Mouse (Mus musculus) CH12.LX (cell line): ENCODE data around the gene Sept3. TPM values are rescaled to one million over a fixed set of nuclear protein-coding genes. Genes with fewer than 3 reads are reported as not detected.
"Not testable (repeated sequence)": the region's sequence is repeated elsewhere in the genome, so short reads cannot be mapped to it uniquely, and the experiment has no call there.

Source experiments
- DNase-seq: peaks from one replicate; pipeline ENCODE4 v3.0.0-alpha.2; 2013; ENCODE audit errors: extremely low read depth
- H3K27ac ChIP-seq: 2 replicates; pipeline ENCODE4 v1.5.1; 2012; ENCODE audit warnings: low read depth, mild to moderate bottlenecking, control low read depth, moderate library complexity; ENCODE audit not compliant: insufficient read depth
- H3K27me3 ChIP-seq: replicated peaks from 2 replicates; pipeline ENCODE3; 2012; ENCODE audit warnings: inconsistent platforms
- H3K36me3 ChIP-seq, 2 experiments: replicated peaks in 1 of 2; 2 replicates each; pipeline versions ENCODE3 to v1.6.1; 2012; ENCODE audit warnings: inconsistent platforms in 1 of 2, low read length in 1 of 2, mild to moderate bottlenecking in 1 of 2, mixed read lengths in 1 of 2, moderate library complexity in 1 of 2; ENCODE audit not compliant: control insufficient read depth in 1 of 2, insufficient read depth in 1 of 2
- H3K4me1 ChIP-seq, 2 experiments: 2 replicates each; pipeline ENCODE4 v1.6.1; 2012; ENCODE audit warnings: inconsistent platforms in 1 of 2, moderate library complexity in 1 of 2; ENCODE audit not compliant: insufficient read depth in 2 of 2, control insufficient read depth in 1 of 2
- H3K4me2 ChIP-seq: 2 replicates; pipeline ENCODE4 v1.6.1; 2012; ENCODE audit warnings: low read depth, mild to moderate bottlenecking, control low read depth; ENCODE audit not compliant: poor library complexity, insufficient read depth, severe bottlenecking
- H3K4me3 ChIP-seq, 3 experiments: fragments of 150-350 bp in 1 of 3; sonication (generic) in 1 of 3; replicated peaks in 1 of 3; 2 replicates each; pipeline versions ENCODE3 to v1.5.1; 2011 to 2012; ENCODE audit warnings: low read depth in 2 of 3, low read length in 2 of 3, mild to moderate bottlenecking in 2 of 3, moderate library complexity in 2 of 3, control low read depth in 1 of 3, improper control_type of control experiment in 1 of 3, inconsistent platforms in 1 of 3, mixed read lengths in 1 of 3; ENCODE audit not compliant: poor library complexity in 1 of 3
- H3K79me2 ChIP-seq: replicated peaks from 2 replicates; pipeline ENCODE4 v1.6.1; 2012; ENCODE audit warnings: mild to moderate bottlenecking, moderate library complexity; ENCODE audit not compliant: control insufficient read depth, poor library complexity, insufficient read depth, severe bottlenecking; ENCODE audit errors: extremely low read depth
- H3K9ac ChIP-seq: 2 replicates; pipeline ENCODE4 v1.6.1; 2012; ENCODE audit warnings: low read depth, mild to moderate bottlenecking, control low read depth, moderate library complexity; ENCODE audit not compliant: insufficient read depth
- H3K9me3 ChIP-seq: replicated peaks from 2 replicates; pipeline ENCODE3; 2012; ENCODE audit warnings: low read length, inconsistent platforms, mixed read lengths
- BHLHE40 ChIP-seq: IDR thresholded peaks from 2 replicates; pipeline ENCODE4 v1.6.1; 2011; ENCODE audit warnings: mild to moderate bottlenecking, low read depth, low read length, improper control_type of control experiment
- CHD1 ChIP-seq: IDR thresholded peaks from 2 replicates; pipeline ENCODE4 v1.6.1; 2012; ENCODE audit warnings: low read depth, low read length, improper control_type of control experiment, inconsistent platforms
- CHD2 ChIP-seq: IDR thresholded peaks from 2 replicates; pipeline ENCODE4 v1.6.1; 2011; ENCODE audit warnings: low read length, improper control_type of control experiment
- CTCF ChIP-seq, 2 experiments: IDR thresholded peaks in 1 of 2; conservative IDR thresholded peaks in 1 of 2; 2 replicates each; pipeline ENCODE4 v1.5.1; 2011 to 2012; ENCODE audit warnings: low read depth in 2 of 2, low read length in 2 of 2, improper control_type of control experiment in 1 of 2, inconsistent platforms in 1 of 2, mild to moderate bottlenecking in 1 of 2, moderate library complexity in 1 of 2
- E2F4 ChIP-seq: IDR thresholded peaks from 2 replicates; pipeline ENCODE4 v1.6.1; 2011; ENCODE audit warnings: low read depth, low read length, improper control_type of control experiment; ENCODE audit not compliant: insufficient replicate concordance
- ELF1 ChIP-seq: IDR thresholded peaks from 2 replicates; pipeline ENCODE4 v1.6.1; 2014; ENCODE audit warnings: low read depth, mild to moderate bottlenecking, inconsistent platforms, low read length, improper control_type of control experiment
- ETS1 ChIP-seq: conservative IDR thresholded peaks from 2 replicates; pipeline ENCODE4 v1.6.1; 2012; ENCODE audit warnings: low read depth, mild to moderate bottlenecking, inconsistent platforms, low read length, improper control_type of control experiment, moderate library complexity
- GABPA ChIP-seq: IDR thresholded peaks from 2 replicates; pipeline ENCODE4 v1.6.1; 2012; ENCODE audit warnings: low read depth, low read length, improper control_type of control experiment, inconsistent platforms; ENCODE audit not compliant: insufficient replicate concordance
- HCFC1 ChIP-seq: IDR thresholded peaks from 2 replicates; pipeline ENCODE4 v1.6.1; 2012; ENCODE audit warnings: low read depth, mild to moderate bottlenecking, inconsistent platforms, low read length, improper control_type of control experiment
- IRF4 ChIP-seq: IDR thresholded peaks from 2 replicates; pipeline ENCODE4 v1.6.1; 2014; ENCODE audit warnings: low read depth, mild to moderate bottlenecking, inconsistent platforms, low read length, improper control_type of control experiment
- JUN ChIP-seq: IDR thresholded peaks from 2 replicates; pipeline ENCODE4 v1.6.1; 2011; ENCODE audit warnings: low read depth, mild to moderate bottlenecking, low read length, improper control_type of control experiment, moderate library complexity; ENCODE audit not compliant: insufficient read depth
- KAT2A ChIP-seq: IDR thresholded peaks from 2 replicates; pipeline ENCODE4 v1.6.1; 2012; ENCODE audit warnings: low read length, improper control_type of control experiment, inconsistent platforms; ENCODE audit not compliant: insufficient replicate concordance
- MAFK ChIP-seq: IDR thresholded peaks from 2 replicates; pipeline ENCODE4 v1.6.1; 2011; ENCODE audit warnings: low read length, improper control_type of control experiment; ENCODE audit not compliant: insufficient replicate concordance
- MAX ChIP-seq: IDR thresholded peaks from 2 replicates; pipeline ENCODE4 v1.6.1; 2011; ENCODE audit warnings: low read length, improper control_type of control experiment
- MAZ ChIP-seq: IDR thresholded peaks from 2 replicates; pipeline ENCODE4 v1.6.1; 2012; ENCODE audit warnings: low read depth, mild to moderate bottlenecking, inconsistent platforms, low read length, improper control_type of control experiment, moderate library complexity
- MXI1 ChIP-seq: IDR thresholded peaks from 2 replicates; pipeline ENCODE4 v1.6.1; 2011; ENCODE audit warnings: mild to moderate bottlenecking, low read depth, low read length, improper control_type of control experiment
- MYC ChIP-seq: IDR thresholded peaks from 2 replicates; pipeline ENCODE4 v1.6.1; 2011; ENCODE audit warnings: low read depth, mild to moderate bottlenecking, improper control_type of control experiment, low read length
- NELFE ChIP-seq: IDR thresholded peaks from 2 replicates; pipeline ENCODE4 v1.6.1; 2011; ENCODE audit warnings: low read depth, low read length, improper control_type of control experiment
- NRF1 ChIP-seq: IDR thresholded peaks from 2 replicates; pipeline ENCODE4 v1.6.1; 2014; ENCODE audit warnings: low read depth, mild to moderate bottlenecking, inconsistent platforms, low read length, improper control_type of control experiment, moderate library complexity
- PAX5 ChIP-seq: IDR thresholded peaks from 2 replicates; pipeline ENCODE4 v1.6.1; 2012; ENCODE audit warnings: low read length, inconsistent platforms, mixed read lengths
- POLR2A ChIP-seq: IDR thresholded peaks from 2 replicates; pipeline ENCODE4 v1.6.1; 2011; ENCODE audit warnings: low read depth, mild to moderate bottlenecking, improper control_type of control experiment, low read length
- RAD21 ChIP-seq: IDR thresholded peaks from 2 replicates; pipeline ENCODE4 v1.6.1; 2011; ENCODE audit warnings: low read depth, mild to moderate bottlenecking, low read length, improper control_type of control experiment, moderate library complexity
- RCOR1 ChIP-seq: conservative IDR thresholded peaks from 2 replicates; pipeline ENCODE4 v1.6.1; 2012; ENCODE audit warnings: low read depth, mild to moderate bottlenecking, inconsistent platforms, low read length, improper control_type of control experiment
- SIN3A ChIP-seq: IDR thresholded peaks from 2 replicates; pipeline ENCODE4 v1.6.1; 2012; ENCODE audit warnings: low read length, improper control_type of control experiment, inconsistent platforms
- SMC3 ChIP-seq: IDR thresholded peaks from 2 replicates; pipeline ENCODE4 v1.6.1; 2011; ENCODE audit warnings: low read depth, low read length, improper control_type of control experiment
- TBP ChIP-seq: conservative IDR thresholded peaks from 2 replicates; pipeline ENCODE4 v1.6.1; 2011; ENCODE audit warnings: low read depth, low read length, improper control_type of control experiment
- TCF12 ChIP-seq: IDR thresholded peaks from 2 replicates; pipeline ENCODE4 v1.6.1; 2014; ENCODE audit warnings: low read depth, mild to moderate bottlenecking, inconsistent platforms, low read length, improper control_type of control experiment
- USF1 ChIP-seq: IDR thresholded peaks from 2 replicates; pipeline ENCODE4 v1.6.1; 2014; ENCODE audit warnings: low read depth, mild to moderate bottlenecking, inconsistent platforms, low read length, improper control_type of control experiment
- USF2 ChIP-seq: conservative IDR thresholded peaks from 2 replicates; pipeline ENCODE4 v1.6.1; 2011; ENCODE audit warnings: low read depth, low read length, improper control_type of control experiment
- ZC3H11A ChIP-seq: IDR thresholded peaks from 2 replicates; pipeline ENCODE4 v1.6.1; 2012; ENCODE audit warnings: low read depth, mild to moderate bottlenecking, inconsistent platforms, low read length, improper control_type of control experiment
- ZKSCAN1 ChIP-seq: IDR thresholded peaks from 2 replicates; pipeline ENCODE4 v1.6.1; 2012; ENCODE audit warnings: low read depth, inconsistent platforms, low read length, improper control_type of control experiment, borderline replicate concordance
- ZMIZ1 ChIP-seq: IDR thresholded peaks from 2 replicates; pipeline ENCODE4 v1.6.1; 2012; ENCODE audit warnings: low read depth, mild to moderate bottlenecking, inconsistent platforms, low read length, improper control_type of control experiment
- ZNF384 ChIP-seq: IDR thresholded peaks from 2 replicates; pipeline ENCODE4 v1.6.1; 2012; ENCODE audit warnings: low read depth, low read length, improper control_type of control experiment, inconsistent platforms
- dilution Hi-C: fragments of 300-500 bp; cut with MboI; formaldehyde crosslinking; loops from 2 replicates; pipeline ENCODE4 v1.14.3; 2020; ENCODE audit warnings: low sequenced_read_pairs; ENCODE audit not compliant: extremely low pct_unique_long_range_greater_than_20kb, extremely low pct_ligation_motif_present
- in situ Hi-C: fragments of 300-500 bp; cut with MboI; formaldehyde crosslinking; loops from 3 replicates; pipeline ENCODE4 v1.14.3; 2019; ENCODE audit warnings: low sequenced_read_pairs, low pct_ligation_motif_present, low pct_unique_long_range_greater_than_20kb, mixed read lengths
- polyA plus RNA-seq: library from polyadenylated mRNA; unstranded; fragments of >175 nt; gene quantifications from 2 replicates; pipeline ENCODE4 v1.2.1, GENCODE M21; 2012; ENCODE audit warnings: low read depth; ENCODE audit not compliant: insufficient read length
- total RNA-seq, 2 experiments: library from RNA; depleted of rRNA; stranded (reverse); fragments of 300-350 nt in 1 of 2; fragments of >200 nt in 1 of 2; gene quantifications; 2 replicates each; pipeline ENCODE4 v1.2.3; 2012 to 2014

Gene Sept3
- total and polyA plus RNA-seq, 3 experiments, result 0.04 to 0.07 TPM; not detected in 1

DNA sequence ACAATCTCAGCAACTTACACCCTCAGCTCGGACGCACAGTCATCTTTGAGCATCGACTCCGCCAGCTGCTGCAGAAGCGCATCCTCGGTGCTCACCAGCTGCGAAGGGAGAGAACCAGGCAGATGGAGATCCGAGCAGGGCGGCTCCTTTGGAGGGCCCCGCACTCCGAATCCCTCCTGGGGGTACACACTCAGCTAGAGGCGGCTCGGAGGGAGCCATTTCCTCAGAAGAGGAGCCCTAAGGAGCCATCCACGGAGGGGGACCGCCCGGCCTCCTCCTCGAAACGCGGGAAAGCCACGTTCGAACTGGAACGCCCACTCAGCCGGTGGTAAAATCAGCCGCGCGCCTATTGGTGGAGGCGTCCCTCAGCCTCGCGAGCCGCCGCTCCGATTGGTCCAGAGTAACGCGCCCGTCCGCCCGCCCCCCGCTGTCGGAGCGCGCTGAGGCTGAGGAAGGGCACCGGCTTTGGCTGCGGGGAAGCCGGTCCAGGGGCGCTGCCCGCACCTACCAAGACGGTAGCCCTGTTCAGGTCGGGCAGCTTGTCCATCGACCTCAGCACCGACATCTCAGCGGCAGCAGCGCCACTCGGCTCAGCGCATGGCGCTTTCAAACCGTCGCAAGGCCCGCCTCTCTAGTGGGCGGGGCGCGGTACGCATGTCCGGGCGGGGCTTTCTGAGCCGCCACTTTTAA, 30.4 kb upstream of the Sept3 start, which contains the start of gene Cenpm:
Gene Cenpm (minus strand): TSS at position 634 of the 690 bp plus-strand sequence.
- H3K27ac ChIP-seq, result peak within 1 kb of the TSS; percentile 87

DNA sequence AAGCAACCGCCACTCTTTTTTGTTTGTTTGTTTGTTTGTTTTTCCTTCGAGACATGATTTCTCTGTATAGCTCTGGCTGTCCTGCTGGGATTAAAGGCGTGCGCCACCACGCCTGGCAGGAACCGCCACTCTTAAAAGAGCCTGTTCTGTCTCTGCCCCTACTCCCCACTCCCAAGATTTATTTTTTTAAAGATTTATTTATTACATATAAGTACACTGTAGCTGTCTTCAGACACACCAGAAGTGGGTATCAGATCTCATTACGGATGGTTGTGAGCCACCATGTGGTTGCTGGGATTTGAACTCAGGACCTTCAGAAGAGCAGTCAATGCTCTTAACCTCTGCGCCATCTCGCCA, 29.9 kb upstream of the Sept3 start:
- H3K9me3 ChIP-seq, H3K27me3 ChIP-seq, dilution Hi-C loops, DNase-seq: not testable (repeated sequence)
- H3K4me1 ChIP-seq, result peaks cover 0 to 13% of the 10 kb centered on the region in 2 experiments; a peak in 3 of 4 replicates
- peak overlapping the region; percentile 41 to 94 (median 70) for H3K4me3 ChIP-seq
- peaks cover 6 to 17% of the 10 kb centered on the region in 2 experiments for H3K36me3 ChIP-seq
- 0 out of 2 replicates have a peak, but pooled peaks have one; percentile 31 for TF ChIP-seq TBP
- TF ChIP-seq, all 38 proteins: peak for 1; not testable (repeated sequence) for 37
- in situ Hi-C loops, result loop anchor here (10.0 kb wide), 1 partner anchor 180 kb away; the partner anchor contains the start of gene Mei1
- peak overlapping the region; percentile 72 for H3K9ac ChIP-seq
- peak overlapping the region; percentile 82 for H3K4me2 ChIP-seq
- H3K79me2 ChIP-seq, H3K27ac ChIP-seq: not testable (repeated sequence)

More for the DNA sequence above, 30.4 kb upstream of the Sept3 start, which contains the start of gene Cenpm:
- H3K4me2 ChIP-seq, result peak within 1 kb of the TSS; percentile 82
- H3K79me2 ChIP-seq, result peaks cover 4% of the 10 kb centered on the region; the same call in 1 of the 2 replicates
- no peaks in the 10 kb centered on the region for H3K9me3 ChIP-seq
- in situ Hi-C loops (loop anchor here (10.0 kb wide), 1 partner anchor 179 kb away; the partner anchor contains the start of gene Mei1), dilution Hi-C loops (no loop called here)
- peak within 1 kb of the TSS; percentile 72 for H3K9ac ChIP-seq
- H3K36me3 ChIP-seq, result peaks cover 7 to 21% of the 10 kb centered on the region in 2 experiments
- peaks cover 0 to 13% of the 10 kb centered on the region in 2 experiments; a peak in 3 of 4 replicates for H3K4me1 ChIP-seq
- peak; percentile 91 for DNase-seq
- TF ChIP-seq RAD21, result no peak
- TF ChIP-seq TCF12, result peak; percentile 32; the same call in 1 of the 2 replicates
- TF ChIP-seq MAX, result peak; percentile 72
- peak; percentile 71; the same call in 1 of the 2 replicates for TF ChIP-seq ZMIZ1
- TF ChIP-seq IRF4, result 0 out of 2 replicates have a peak, but pooled peaks have one; percentile 17
- TF ChIP-seq SMC3, result no peak
- no peak for TF ChIP-seq USF1
- no peak for TF ChIP-seq CHD1
- no peak for TF ChIP-seq CTCF (conservative IDR thresholded peaks at IDR 0.05 in 1 of 2, IDR thresholded peaks at IDR 0.05 in 1 of 2; ENCODE audit: low read depth in 2 of 2, low read length in 2 of 2)
- TF ChIP-seq ELF1, result peak; percentile 41; the same call in 1 of the 2 replicates
- no peak for TF ChIP-seq RCOR1
- no peak for TF ChIP-seq PAX5
- no peak for TF ChIP-seq BHLHE40
- no peak for TF ChIP-seq JUN
- peak; percentile 80; the same call in 1 of the 2 replicates for TF ChIP-seq MXI1
- peak; percentile 65 for TF ChIP-seq POLR2A
- peak; percentile 78 for TF ChIP-seq NRF1
- peak; percentile 88 for TF ChIP-seq SIN3A
- no peak for TF ChIP-seq MAZ
- TF ChIP-seq E2F4, result 0 out of 2 replicates have a peak, but pooled peaks have one; percentile 65
- no peak for TF ChIP-seq ZC3H11A
- peak; percentile 70 for TF ChIP-seq CHD2
- peak; percentile 59; the same call in 1 of the 2 replicates for TF ChIP-seq MYC
- no peak for TF ChIP-seq TBP
- no peak for TF ChIP-seq ZNF384
- TF ChIP-seq NELFE, result peak; percentile 61; the same call in 1 of the 2 replicates
- no peak for TF ChIP-seq ETS1
- TF ChIP-seq KAT2A, result no peak
- no peak for TF ChIP-seq ZKSCAN1
- TF ChIP-seq MAFK, result no peak
- no peak for TF ChIP-seq USF2
- peak; percentile 40 for TF ChIP-seq HCFC1
- no peak for TF ChIP-seq GABPA
- H3K4me3 ChIP-seq, result peak within 1 kb of the TSS; percentile 70 to 94 (median 79)
- no peaks in the 10 kb centered on the region for H3K27me3 ChIP-seq
